Mouse (Mus musculus): ENCODE data around the gene Zfp68. TPM values are rescaled to one million over a fixed set of nuclear protein-coding genes. Genes with fewer than 3 reads are reported as not detected.

Gene Zfp68
- 22.6 TPM for polyA plus RNA-seq (2014; fragmentation: Illumina TruSeq; extraction: RNeasy Lipid Tissue Mini Kit (QIAGEN cat#74804); ENCODE audit: low read depth, low replicate concordance)

GRCm38 (mm10) chr5:138619211-138620128 is at the start of gene Zfp68:
Gene Zfp68, minus strand, starts transcription at chr5:138619761.

DNA sequence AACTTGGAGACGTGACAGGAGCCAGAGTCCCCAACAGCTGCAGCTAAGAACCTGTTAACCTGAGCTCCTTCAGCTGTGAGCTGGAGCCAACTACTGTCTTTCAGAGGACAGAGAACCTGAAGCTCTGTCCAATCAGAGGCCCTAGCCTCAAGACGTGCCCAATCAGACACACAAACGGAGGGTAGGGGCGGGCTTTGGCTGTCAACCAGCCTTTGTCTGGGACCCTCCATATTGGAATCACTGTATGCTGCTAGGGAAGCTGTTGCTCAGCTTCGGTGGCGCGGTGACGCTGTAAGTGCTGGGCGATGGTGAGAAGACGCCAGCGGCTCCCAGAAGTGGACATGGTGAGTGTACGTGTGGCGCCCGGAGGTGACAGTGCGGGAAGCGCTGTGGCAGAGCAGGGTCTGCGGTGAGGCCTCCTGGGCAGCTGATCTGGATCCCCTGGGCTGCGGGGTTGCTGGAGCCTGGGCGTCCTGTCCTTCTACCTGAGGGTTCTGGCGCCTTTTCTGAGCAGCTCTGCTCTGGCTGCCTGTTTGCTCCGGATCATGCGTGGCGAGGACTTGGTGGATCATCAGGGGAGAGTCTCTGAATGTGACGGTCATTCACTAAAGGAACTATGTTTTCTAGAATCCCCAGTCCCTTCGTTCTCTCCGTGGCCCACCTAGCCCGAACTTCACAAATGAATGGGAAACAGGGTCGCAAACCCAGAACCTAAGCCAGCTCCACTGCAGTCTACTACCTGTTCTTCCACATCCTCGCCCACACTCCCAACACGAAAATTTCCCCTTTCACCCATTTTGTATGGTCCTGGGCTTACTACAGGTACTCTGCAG is 3.3 kb upstream of the Zfp68 start, which contains the start of gene A430033K04Rik:
Gene A430033K04Rik (plus strand): TSS at position 215 of the 833 bp plus-strand sequence.

DNA sequence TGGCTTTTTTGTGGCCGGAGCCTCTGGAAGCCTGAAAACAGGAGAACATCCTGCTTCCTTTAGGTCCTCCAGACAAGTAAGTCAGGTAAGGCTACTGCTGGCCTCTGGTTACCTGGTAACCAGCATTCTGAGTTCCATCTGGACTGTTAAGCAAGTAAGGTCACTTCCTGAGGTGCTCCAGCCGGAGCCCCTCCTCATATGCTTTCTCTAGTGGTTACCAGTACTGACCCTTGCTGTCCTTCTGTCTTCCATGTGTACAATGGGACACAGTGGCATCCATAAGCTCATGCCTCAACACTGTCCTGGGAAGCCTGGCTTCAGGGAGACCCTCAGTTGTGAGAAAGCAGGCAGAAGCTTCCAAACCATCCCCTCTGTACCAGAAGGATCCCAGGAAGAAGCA is 54.9 kb downstream of the Zfp68 start, which contains the start of gene 1700123K08Rik:
Gene 1700123K08Rik (minus strand): TSS at position 101 of the 400 bp plus-strand sequence.

Other genes starting within 250 kb of the Zfp68 start
- gene Zfp157, start 178.3 kb downstream of the Zfp68 start, polyA plus RNA-seq (2014; fragmentation: Illumina TruSeq; extraction: RNeasy Lipid Tissue Mini Kit (QIAGEN cat#74804); ENCODE audit: low read depth, low replicate concordance): 6.9 TPM
- gene 1700123K08Rik, start 55.0 kb downstream of the Zfp68 start, polyA plus RNA-seq (2014; fragmentation: Illumina TruSeq; extraction: RNeasy Lipid Tissue Mini Kit (QIAGEN cat#74804); ENCODE audit: low read depth, low replicate concordance): 0.41 TPM
- 6.5 TPM for gene A430033K04Rik, start 3.1 kb upstream of the Zfp68 start, polyA plus RNA-seq (2014; fragmentation: Illumina TruSeq; extraction: RNeasy Lipid Tissue Mini Kit (QIAGEN cat#74804); ENCODE audit: low read depth, low replicate concordance)
- 21.2 TPM for gene Fam20c, start 134.8 kb upstream of the Zfp68 start, polyA plus RNA-seq (2014; fragmentation: Illumina TruSeq; extraction: RNeasy Lipid Tissue Mini Kit (QIAGEN cat#74804); ENCODE audit: low read depth, low replicate concordance)
- gene Gm5294, start 200.3 kb upstream of the Zfp68 start, polyA plus RNA-seq (2014; fragmentation: Illumina TruSeq; extraction: RNeasy Lipid Tissue Mini Kit (QIAGEN cat#74804); ENCODE audit: low read depth, low replicate concordance): not detected

Measured in adipose tissue, adult 10 weeks (tissue).